Mouse (Mus musculus) T-helper 2 cell (primary cell): ENCODE results near the gene Mtss1l.

Source experiments
- in situ Hi-C: fragments of 300-600 bp; cut with MboI, MseI; formaldehyde crosslinking; loops from one replicate; pipeline ENCODE4 v1.15.1; 2025; ENCODE audit warnings: high pct_unique_total_duplicates

Gene Mtss1l

DNA sequence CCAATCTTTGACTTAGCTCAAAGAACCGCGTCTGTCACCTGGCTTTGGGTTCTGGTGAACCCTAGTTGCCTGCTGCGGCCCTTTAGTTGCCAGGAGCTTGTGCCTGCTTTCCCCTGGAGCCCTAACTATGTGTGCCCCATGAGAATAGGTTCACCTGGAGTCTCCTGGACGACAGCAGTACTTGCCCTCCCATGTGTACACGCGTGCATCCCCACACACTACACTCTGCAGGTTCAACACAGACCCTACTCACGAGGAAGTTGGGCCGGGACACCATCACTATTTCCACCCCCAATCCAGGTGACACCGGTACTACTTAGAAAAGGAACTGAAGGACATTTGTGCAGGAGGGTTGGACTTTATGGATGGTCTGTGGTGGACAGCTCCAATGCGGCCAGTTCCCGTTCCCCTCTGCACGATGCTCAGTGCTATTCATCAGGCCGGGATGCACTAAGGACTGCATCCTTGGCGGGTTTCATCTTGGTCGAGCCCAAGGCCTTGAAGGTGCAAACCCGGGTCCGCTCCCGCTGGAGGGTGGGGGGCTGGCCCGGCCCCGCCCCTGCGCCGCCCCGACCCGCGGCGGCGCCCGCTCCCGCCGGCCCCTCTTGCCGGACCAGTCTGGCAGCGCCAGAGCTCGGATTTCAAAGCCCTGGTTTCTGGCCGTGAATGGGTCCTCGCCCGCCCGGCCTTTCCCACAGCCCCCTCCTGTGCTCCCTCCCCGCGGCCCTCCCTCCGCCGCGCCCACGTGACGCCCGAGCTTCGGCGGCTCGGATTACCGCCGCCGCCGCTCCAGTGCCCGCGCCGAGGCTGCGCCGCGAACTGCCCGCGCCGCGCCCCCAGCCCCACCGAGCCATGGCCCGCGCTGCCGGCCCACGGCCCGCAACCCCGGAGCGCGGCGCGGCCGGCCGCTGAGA lies at the start of gene Mtss1l:
TSS of gene Mtss1l (plus strand) at position 792 of the 914 bp plus-strand sequence.
- in situ Hi-C loops, result no loop called here

- in situ Hi-C loops, result no loop called here
These were observed 49.1 kb upstream of the Mtss1l start for GRCm38 (mm10) chr8:110672133-110672532.

GRCm38 (mm10) chr8:110673168-110673567 lies 48.1 kb upstream of the Mtss1l start:
- in situ Hi-C loops, result no loop called here

GRCm38 (mm10) chr8:110674589-110674988 lies 46.7 kb upstream of the Mtss1l start:
- in situ Hi-C loops, result no loop called here

DNA sequence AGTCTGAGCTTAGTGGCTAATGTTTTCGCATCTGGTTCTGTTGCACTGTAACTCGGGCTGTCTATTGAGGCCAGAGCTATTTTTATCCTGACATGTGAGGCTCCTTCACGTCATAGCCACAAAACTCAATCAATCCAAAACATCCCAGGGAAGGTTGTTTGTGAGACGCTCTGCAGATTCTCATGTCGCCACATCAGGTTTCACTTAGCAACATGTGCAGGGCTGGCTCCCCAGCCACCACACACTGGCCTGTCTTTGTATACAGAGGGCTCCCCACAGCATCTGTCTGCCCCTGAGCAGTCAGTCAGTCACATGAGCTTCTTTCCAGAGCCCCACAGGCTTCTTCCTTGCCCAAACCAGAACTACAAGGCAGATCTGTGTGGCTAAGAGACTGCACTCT lies 44.6 kb upstream of the Mtss1l start:
- in situ Hi-C loops, result no loop called here

GRCm38 (mm10) chr8:110677174-110677660 lies 44.1 kb upstream of the Mtss1l start:
- in situ Hi-C loops, result no loop called here

DNA sequence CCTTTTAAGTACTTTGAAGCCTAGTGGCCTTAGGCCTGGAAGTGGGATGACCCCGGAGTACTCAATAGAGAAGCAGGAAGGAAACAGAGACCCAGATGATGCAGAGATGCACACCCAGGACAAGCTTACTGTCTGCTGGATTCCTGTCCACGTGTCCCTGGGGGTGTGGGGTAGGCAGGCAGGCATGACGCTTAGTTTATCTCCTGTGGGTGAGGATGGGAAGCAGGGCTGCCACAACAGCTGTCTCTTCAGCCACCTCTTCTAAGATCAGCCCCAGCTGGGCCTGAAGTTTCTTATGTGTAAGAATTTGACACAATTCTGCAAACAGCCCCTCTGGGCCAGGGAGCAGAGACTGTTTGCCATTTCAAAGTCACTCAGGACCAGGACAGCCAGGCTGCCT lies 42.3 kb upstream of the Mtss1l start:
- in situ Hi-C loops, result no loop called here

- in situ Hi-C loops, result no loop called here
These were observed 33.5 kb upstream of the Mtss1l start for GRCm38 (mm10) chr8:110687726-110688125.

GRCm38 (mm10) chr8:110689961-110690360 lies 31.3 kb upstream of the Mtss1l start:
- in situ Hi-C loops, result no loop called here

- in situ Hi-C loops, result no loop called here
These were observed 27.1 kb upstream of the Mtss1l start for GRCm38 (mm10) chr8:110694226-110694625.

- in situ Hi-C loops, result no loop called here
These were observed 26.4 kb upstream of the Mtss1l start for GRCm38 (mm10) chr8:110694826-110695225.

- in situ Hi-C loops, result no loop called here
These were observed 25.8 kb upstream of the Mtss1l start for GRCm38 (mm10) chr8:110695431-110695830.

GRCm38 (mm10) chr8:110696051-110696450 lies 25.2 kb upstream of the Mtss1l start:
- in situ Hi-C loops, result no loop called here

DNA sequence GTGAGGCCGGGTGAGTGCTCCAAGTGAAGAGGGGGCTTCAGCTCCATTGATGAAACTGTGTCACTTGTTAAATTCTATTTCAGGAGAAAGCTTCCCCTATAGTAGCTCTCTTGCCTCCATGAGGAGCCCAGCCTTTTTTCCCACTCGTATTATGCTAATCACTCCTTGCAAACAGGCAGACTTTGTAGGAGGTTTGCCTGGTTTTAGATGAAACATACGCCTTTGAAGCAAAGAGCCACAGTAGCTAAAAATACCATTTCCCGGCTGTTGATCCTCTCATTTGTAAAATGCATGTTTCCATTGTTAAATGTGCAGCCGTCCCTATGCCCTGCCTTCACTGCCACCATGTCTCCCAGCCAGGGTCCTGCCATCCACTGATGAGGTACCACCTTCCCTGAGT lies 23.7 kb upstream of the Mtss1l start:
- in situ Hi-C loops, result no loop called here

DNA sequence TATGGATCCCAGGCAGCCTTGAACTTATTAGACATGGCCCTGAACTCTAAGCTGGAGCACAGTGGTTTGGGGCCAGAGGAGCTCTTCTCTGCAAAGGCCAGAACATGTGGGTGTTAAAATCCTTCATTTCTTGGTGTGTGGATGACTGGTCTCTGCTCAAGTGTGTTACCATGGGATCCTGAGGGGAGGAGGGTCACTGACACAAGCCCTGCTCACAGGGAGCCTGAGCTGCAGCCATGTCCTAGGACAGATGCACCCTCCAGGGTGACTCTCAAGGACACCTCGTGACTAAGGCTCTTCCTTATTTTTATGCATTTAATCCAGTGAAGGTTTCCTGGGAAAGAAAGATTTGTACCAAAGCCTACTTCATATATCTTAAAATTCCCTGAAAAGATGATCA lies 23.2 kb upstream of the Mtss1l start:
- in situ Hi-C loops, result no loop called here

- in situ Hi-C loops, result no loop called here
These were observed 21.8 kb upstream of the Mtss1l start for GRCm38 (mm10) chr8:110699501-110699900.

GRCm38 (mm10) chr8:110700561-110700960 lies 20.7 kb upstream of the Mtss1l start:
- in situ Hi-C loops, result loop anchor here (10.0 kb wide), 1 partner anchor 64 kb away; no protein-coding TSS in a partner anchor

DNA sequence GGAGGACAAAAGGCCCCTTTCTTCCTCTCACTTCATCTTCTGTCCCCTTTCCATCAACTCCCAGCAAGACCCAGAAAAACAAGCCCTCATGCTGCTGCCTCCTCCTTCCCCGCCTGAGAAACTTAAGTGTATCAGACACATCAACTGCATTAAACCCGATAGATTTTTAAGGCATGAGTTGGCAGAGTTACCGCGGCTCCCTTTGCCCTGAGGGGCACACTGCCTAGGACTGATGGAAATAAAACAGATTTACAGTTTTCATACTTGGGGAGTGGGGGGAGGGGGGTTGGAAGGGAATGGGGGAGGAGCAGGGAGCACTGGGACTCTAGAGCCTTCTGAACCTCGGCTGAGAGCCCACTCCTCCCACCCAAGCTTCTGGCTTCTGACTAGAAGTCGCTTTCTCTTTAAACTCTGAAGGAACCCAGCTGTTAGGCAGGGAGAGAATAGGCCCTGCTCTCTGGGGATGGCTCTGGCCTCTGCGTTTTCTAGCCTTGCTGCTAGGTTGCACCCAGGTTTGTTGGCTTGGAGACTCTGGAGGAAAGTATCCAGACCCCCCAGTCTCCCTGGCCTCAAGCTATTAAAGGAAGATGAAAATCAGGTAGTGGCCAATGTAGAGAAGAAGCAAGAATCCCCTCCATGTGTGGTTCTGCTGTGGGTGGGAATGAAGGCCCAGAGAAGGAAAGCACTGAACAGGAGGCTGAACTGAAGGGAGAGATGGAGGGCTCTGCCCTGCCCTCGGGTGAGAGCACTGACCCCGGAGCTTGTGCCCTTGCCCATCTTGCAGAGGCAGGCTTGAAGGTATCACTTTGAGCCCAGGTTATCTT lies 18.4 kb upstream of the Mtss1l start:
- in situ Hi-C loops, result loop anchor here (10.0 kb wide), 1 partner anchor 62 kb away; no protein-coding TSS in a partner anchor

DNA sequence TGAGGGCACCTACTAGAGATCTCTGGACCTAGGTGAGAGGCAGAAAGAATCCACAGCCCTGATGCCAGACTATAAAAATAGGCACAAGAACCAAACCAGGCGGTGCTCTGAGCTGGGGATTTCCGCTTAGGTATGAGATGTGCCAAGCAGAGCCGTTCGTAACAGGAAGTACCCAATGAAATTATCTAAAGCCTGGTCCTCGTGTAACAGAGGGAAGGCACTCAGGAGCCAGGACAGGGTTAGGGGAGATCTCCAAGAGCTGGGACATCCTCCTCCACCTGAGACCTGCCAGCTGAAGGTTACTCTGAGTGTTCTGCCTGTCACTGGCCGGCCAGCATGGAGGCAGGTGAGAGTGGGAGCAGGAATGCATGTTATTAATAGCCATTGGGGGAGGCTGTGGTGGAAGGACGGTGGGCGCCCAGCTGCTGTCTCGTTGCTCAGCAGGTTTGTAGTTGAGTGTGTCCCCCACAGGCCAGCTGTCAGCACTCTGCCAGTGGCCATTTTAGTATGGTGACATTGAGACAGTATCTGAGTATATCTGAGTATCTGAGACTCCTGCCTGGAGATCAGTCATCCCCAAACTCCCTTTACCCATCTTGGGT lies 17.7 kb upstream of the Mtss1l start:
- in situ Hi-C loops, result loop anchor here (10.0 kb wide), 1 partner anchor 61 kb away; no protein-coding TSS in a partner anchor

DNA sequence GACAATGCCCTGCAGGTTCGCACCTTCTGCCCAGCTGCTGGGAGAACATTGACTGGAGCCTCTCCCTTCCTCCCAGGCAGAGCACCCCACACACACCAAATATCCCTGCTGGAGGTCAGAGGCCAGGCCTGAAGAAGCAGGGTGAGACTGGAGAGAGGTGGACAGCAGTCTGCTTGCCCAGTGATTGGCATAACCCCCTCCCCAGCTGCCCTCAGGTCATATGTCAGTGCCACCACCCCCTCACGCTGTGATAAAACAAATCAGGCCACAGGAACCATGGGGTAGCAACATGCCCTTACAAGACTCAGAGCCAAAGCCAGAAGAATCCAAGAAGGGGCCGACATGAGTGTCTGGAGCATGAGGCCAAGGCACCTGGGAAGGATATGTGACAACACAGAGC lies 17.2 kb upstream of the Mtss1l start:
- in situ Hi-C loops, result loop anchor here (10.0 kb wide), 1 partner anchor 61 kb away; no protein-coding TSS in a partner anchor
